Mouse (Mus musculus): Measurements from ENCODE around the gene Edem3.

The Edem3 gene

GRCm38 (mm10) chr1:151864326-151864725, 109.2 kb downstream of the Edem3 start:
- DNase-seq (ENCODE audit: low spot score) = no peak
